Mouse (Mus musculus): ENCODE measurements around the gene Rnf215.
"Not testable (repeated sequence)": the region's sequence is repeated elsewhere in the genome, so short reads cannot be mapped to it uniquely, and the experiment has no call there.

The Rnf215 gene

GRCm38 (mm10) chr11:4113970-4114369, 21.0 kb upstream of the Rnf215 start:
- no peak for DNase-seq

DNA sequence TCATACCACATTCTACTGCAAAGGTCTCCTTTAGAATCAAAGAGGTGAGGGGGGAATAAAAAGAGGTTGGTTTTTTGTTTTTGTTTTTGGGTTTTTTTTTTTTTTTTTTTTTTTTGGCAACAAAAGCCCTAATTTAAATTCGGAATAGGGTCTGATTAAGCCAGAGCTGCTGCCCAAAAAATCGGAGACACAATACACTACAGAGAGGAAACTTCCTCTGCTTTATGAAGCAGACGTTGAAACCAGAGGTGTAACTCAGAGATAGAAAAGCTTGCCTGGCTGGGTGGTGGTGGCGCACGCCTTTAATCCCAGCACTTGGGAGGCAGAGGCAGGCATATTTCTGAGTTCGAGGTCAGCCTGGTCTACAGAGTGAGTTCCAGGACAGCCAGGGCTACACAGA, 20.5 kb upstream of the Rnf215 start:
- DNase-seq: not testable (repeated sequence)

GRCm38 (mm10) chr11:4115407-4115806, 19.6 kb upstream of the Rnf215 start:
- DNase-seq: no peak

DNA sequence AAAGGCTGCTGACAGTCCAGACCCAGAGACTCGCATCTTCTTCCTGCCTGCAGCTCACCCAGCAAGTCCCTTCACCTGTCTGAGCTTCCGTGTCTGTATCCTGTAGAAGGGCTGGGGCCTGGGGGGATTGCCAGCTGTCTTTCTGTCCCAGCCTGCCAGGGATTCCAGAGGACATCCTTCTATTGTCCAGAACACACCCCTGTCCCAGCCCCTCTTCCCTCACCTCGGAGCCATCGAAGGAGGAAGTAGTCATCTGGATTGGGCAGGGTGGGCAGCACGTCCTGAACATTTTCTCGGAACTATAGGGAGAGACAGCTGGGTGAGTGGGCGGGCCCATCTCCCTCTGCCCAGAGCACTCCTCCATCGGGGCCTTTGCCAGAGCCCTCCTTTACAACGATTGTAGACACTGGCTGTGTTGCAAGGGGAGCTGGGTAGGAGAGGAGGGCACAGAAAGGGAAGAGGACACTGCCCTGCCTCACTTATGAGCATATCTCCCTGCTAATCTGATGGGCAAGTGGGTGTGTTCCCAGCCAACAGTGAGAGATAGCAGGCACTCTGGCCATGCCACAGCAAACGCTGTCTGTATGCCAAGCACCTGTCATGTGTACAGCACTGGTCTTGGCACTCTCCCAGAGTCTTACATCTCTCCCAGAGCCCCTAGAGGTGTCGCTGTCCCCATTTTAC, 18.4 kb upstream of the Rnf215 start:
- no peak for DNase-seq

DNA sequence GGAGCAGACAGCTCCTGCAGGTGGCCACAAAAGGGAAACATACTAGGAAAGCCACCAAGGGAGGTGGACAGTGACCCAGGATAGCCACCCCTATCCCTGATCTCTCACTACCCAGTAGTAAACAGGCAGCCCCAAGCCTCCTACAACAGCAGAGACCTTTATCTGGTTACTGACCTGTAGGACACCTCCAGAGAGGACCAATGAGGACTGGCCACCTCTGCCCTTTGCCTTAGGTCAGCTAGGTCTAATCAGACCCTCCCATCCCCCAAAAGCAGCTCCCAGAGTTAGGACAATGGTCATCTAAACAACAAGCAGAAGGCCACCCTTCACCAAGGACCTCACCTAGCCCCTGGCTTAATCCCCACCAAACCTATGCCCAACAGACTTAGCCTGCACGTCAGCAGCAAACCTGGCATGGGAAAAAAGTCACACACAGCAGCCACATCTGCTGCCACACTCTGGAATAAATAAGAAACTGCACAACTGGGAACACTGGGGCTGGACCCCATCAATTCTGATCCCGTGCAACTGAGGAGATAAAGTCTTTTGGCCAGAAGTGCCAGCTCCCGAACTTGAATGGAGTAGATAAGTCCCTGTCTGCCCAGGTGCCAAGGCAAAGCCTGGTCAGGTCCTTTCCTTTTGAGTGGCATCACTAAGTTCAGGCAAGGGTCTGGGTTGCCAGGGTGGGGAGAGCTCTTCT, 17.5 kb upstream of the Rnf215 start:
- DNase-seq: no peak

DNA sequence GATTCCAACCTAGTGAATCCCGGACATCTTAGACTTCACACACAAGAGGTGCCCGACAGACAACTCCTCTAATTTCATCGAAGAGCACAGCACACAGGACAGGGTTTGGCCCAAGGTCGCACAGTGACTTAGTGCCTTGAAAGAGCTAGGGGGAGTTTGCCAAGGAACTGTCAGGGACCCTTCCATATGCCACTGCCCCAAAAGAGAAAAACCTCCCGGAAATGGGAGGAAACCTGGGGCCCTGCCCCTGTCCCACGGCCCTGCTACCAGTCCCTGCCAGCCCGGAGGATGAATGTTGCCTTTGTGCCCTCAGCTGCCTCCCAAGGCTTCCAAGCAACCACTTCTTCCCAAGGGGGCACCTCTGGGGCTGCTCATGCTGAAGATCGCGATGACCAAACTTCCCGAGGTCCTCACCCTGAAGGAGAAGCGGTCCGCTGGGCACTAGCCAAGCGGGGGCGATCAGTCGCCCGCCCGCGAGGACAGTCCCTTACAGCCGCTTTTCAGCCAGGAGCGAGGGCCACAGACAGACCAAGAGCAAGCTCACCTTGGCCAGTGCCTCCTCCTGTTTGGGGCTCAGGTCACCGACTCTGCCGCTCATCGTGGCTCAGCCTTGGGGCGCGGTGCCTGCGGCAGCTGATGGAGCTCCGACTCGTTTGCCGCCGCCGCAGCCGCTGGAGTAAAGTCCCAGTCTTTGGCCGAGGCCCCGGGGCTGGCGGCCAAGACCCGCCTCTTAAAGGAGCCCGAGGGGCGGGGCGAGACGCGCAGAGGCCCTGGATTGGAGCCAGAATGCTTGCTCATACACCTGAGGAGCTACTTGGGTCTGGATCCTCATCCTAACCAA, 16.7 kb upstream of the Rnf215 start:
- peak; percentile 86 to 91 for DNase-seq

- no peak for DNase-seq
Measured at GRCm38 (mm10) chr11:4119635-4120034, 15.4 kb upstream of the Rnf215 start.

DNA sequence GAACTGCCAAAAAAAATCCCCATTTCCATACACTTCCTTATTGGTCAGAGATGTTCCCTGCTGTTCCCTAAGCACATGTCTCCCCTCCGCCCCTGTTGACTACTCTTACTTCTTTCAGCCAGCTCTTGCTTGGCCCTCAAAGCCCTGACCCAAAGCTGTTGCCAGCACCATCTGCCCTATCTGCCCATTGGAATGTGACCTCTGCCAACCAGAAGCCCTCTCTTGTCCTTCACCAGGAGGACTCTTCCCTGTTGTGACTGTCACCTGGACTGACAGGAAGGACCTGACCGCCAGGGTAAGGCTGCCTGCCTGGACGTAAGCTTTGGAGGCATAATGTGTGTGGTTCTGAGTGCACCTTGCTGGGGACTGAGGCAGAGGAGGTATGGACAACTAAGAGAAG, 13.3 kb upstream of the Rnf215 start:
- DNase-seq: no peak

- DNase-seq: peak; percentile 31 to 56
Measured at GRCm38 (mm10) chr11:4122226-4122625, 12.8 kb upstream of the Rnf215 start.

- DNase-seq: peak in 1 of 2 experiments; percentile 53
Measured at GRCm38 (mm10) chr11:4122742-4123579, 12.0 kb upstream of the Rnf215 start, which contains the start of gene Sec14l2. Gene Sec14l2 (minus strand): TSS chr11:4123415.

DNA sequence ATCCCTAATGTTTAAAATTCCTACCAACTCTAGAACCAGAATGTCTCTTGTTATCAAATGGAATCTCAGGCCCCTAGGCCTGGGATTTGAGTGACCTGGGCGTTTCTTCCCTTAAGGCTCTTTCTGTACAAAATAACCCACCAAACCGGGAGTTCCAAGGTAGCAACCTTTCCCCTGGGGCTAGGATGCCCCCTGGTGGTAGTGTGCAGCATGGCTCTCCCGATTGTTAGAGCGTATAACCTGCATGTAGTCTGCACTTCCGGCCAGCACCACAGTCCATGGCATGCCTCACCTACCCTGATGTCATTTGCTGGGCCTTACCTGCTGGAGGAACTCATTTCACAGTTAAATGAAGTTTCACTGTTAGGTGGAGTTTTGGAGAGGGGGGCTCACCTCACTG, 11.1 kb upstream of the Rnf215 start:
- DNase-seq: peak; percentile 60 to 67

- no peak for DNase-seq
Measured at GRCm38 (mm10) chr11:4127059-4127458, 7.9 kb upstream of the Rnf215 start.

- DNase-seq: not testable (repeated sequence)
Measured at GRCm38 (mm10) chr11:4128461-4128860, 6.5 kb upstream of the Rnf215 start.

- no peak for DNase-seq
Measured at GRCm38 (mm10) chr11:4133450-4133849, 1.6 kb upstream of the Rnf215 start.

- no peak for DNase-seq
Measured at GRCm38 (mm10) chr11:4134400-4134799, 602 bp upstream of the Rnf215 start.

- DNase-seq: no peak
Measured at GRCm38 (mm10) chr11:4138964-4139363, 4.0 kb downstream of the Rnf215 start.

DNA sequence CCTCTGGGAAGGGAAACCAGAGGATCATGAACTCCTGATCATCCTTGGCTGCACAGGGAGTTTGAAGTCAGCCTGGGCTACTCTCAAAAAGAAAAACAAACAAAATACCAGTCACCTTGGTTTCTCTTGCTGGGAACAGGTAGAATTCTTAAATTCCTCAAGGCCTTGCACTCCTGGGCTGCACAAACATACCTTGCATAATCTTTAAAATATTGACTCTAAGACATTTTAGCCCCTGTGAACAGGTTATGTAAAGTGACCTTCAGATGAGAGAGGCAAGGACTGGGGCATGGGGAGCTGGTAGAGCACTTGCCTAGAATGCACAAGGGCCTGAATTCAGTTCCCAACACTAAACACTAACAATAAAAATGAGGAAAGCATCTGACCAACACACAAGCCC, 6.5 kb downstream of the Rnf215 start:
- no peak for DNase-seq

DNA sequence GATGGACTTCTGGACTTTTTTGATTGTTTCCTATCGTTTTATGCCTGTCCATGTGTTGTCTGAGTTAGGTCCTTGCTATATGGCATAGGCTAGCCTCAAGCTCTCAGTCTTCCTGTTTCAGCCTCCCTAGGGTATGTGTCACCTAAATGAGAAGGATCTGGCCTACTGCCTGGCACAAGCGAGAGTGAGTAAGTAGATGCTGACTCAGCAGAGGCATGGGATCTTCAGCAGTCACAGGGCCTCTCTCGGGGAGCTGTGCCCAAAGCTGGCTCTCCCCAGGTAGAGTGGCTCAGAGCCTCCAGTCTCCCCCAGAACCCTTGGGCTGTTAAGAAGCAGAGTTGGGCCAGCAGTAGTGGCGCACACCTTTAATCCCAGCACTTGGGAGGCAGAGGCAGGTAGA, 7.3 kb downstream of the Rnf215 start:
- DNase-seq: no peak

GRCm38 (mm10) chr11:4143281-4144062, 8.5 kb downstream of the Rnf215 start:
- DNase-seq: no peak

DNA sequence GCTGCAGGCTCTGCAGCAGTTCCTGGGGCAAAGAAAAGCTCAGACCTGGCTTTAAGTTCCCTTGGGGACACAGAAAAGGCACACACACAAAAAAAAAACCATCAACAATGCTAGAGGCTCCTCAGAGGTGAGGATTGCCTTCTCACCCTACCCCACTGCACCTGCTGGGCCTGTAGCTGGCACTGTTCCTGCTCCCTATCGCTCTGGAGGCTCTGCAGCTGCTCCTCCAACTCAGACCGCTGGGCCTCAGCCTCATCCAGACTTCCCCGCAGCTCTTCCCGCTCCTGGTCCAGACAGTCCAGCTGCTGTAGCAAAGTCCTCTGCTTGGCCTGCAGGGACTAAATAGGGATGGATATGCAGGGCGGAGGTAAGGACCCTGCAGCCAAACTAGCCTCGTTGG, 11.4 kb downstream of the Rnf215 start:
- DNase-seq: no peak

GRCm38 (mm10) chr11:4147098-4147497, 12.1 kb downstream of the Rnf215 start:
- DNase-seq: no peak

DNA sequence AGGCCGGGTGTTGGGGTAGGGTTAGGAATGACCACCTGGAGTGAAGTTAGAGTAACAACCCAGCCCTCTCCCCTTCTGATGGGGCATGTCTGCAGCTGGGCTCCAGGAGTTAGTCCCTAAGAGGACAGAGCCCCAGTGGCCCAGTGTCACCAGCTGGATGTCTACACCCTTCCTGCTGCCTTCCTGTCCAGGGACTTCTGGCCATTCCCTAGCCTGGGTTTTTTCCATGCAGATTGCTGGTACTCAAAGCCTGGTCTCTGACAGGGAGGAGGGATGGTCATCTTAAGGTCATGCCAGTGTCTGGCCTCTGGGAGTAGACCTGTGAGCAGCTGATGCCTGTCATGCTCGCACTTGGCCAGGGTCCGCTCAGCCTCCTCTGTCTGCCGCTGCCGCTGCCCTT, 13.1 kb downstream of the Rnf215 start:
- DNase-seq: peak; percentile 44 to 55

All from lung, adult 18-20 months (tissue).